Comparison of ENCODE assay signal across 11 mouse cellular contexts in genomic region chr7:24887096-24887495, GRCm38 (mm10). TPM values are rescaled to one million over a fixed set of nuclear protein-coding genes. Genes with fewer than 3 reads are reported as not detected.
DNase-seq lines count a peak whose midpoint lies in the region; ATAC-seq lines count a peak whose summit lies in the region.
"Had no signal": no experiment of that assay in that cellular context is flagged by ENCODE, and none has a peak within 500 bp of the region (broad histone marks: within the 10 kb centered on the region; RNA-seq: fewer than 3 reads in every experiment).

No protein-coding gene starts in this region.

- H3K4me3 ChIP-seq in kidney, embryonic 15.5 days (replicated peaks) = peak overlapping the region; percentile 100
- H3K4me3 ChIP-seq in embryonic facial prominence, embryonic 10.5 days = peak overlapping the region; percentile 99
- H3K4me3 ChIP-seq in hindbrain, embryonic 12.5 days = no peak overlapping the region
- no peak overlapping the region for H3K4me3 ChIP-seq in midbrain, embryonic 12.5 days

- H3K4me1 ChIP-seq in kidney, embryonic 15.5 days = peaks cover 54% of the 10 kb centered on the region
- H3K4me1 ChIP-seq in embryonic facial prominence, embryonic 10.5 days = peaks cover 28% of the 10 kb centered on the region
- H3K4me1 ChIP-seq in hindbrain, embryonic 12.5 days = peaks cover 28% of the 10 kb centered on the region
- peaks cover 30% of the 10 kb centered on the region for H3K4me1 ChIP-seq in midbrain, embryonic 12.5 days

- peaks cover 59% of the 10 kb centered on the region for H3K36me3 ChIP-seq in kidney, embryonic 15.5 days
- peaks cover 64% of the 10 kb centered on the region for H3K36me3 ChIP-seq in embryonic facial prominence, embryonic 10.5 days (replicated peaks)
- H3K36me3 ChIP-seq in hindbrain, embryonic 12.5 days = peaks cover 46% of the 10 kb centered on the region
- peaks cover 57% of the 10 kb centered on the region for H3K36me3 ChIP-seq in midbrain, embryonic 12.5 days

- WGBS in kidney, embryonic 15.5 days = 65% methylated on average over 4 of the region's 4 CpGs
- 79% methylated on average over 4 of the region's 4 CpGs for WGBS in embryonic facial prominence, embryonic 10.5 days
- WGBS in hindbrain, embryonic 12.5 days = 75% methylated on average over 4 of the region's 4 CpGs
- WGBS in midbrain, embryonic 12.5 days = 79% methylated on average over 4 of the region's 4 CpGs

- H3K9ac ChIP-seq in kidney, embryonic 15.5 days = peak overlapping the region; percentile 100
- peak overlapping the region; percentile 19; the same call in 1 of the 2 replicates for H3K9ac ChIP-seq in hindbrain, embryonic 12.5 days
- H3K9ac ChIP-seq in midbrain, embryonic 12.5 days (replicated peaks) = peak overlapping the region; percentile 99

- peak overlapping the region; percentile 94 for H3K27ac ChIP-seq in kidney, embryonic 15.5 days
- H3K27ac ChIP-seq in embryonic facial prominence, embryonic 10.5 days (replicated peaks) = no peak overlapping the region
- H3K27ac ChIP-seq in hindbrain, embryonic 12.5 days = no peak overlapping the region
- H3K27ac ChIP-seq in midbrain, embryonic 12.5 days (replicated peaks) = no peak overlapping the region

- H3K9me3 ChIP-seq in kidney, embryonic 15.5 days (replicated peaks) = no peaks in the 10 kb centered on the region
- H3K9me3 ChIP-seq in embryonic facial prominence, embryonic 10.5 days = no peaks in the 10 kb centered on the region
- no peaks in the 10 kb centered on the region for H3K9me3 ChIP-seq in hindbrain, embryonic 12.5 days (replicated peaks)
- no peaks in the 10 kb centered on the region for H3K9me3 ChIP-seq in midbrain, embryonic 12.5 days

- ATAC-seq in kidney, embryonic 15.5 days (replicated peaks; ENCODE audit: low FRiP score) = no peak
- no peak for ATAC-seq in hindbrain, embryonic 12.5 days (ENCODE audit: low FRiP score)
- no peak for ATAC-seq in midbrain, embryonic 12.5 days (ENCODE audit: low FRiP score, low read depth)

- H3K27me3 ChIP-seq in kidney, embryonic 15.5 days = no peaks in the 10 kb centered on the region
- no peaks in the 10 kb centered on the region for H3K27me3 ChIP-seq in embryonic facial prominence, embryonic 10.5 days (replicated peaks; ENCODE audit: low read depth, poor library complexity, severe bottlenecking)
- H3K27me3 ChIP-seq in hindbrain, embryonic 12.5 days = no peaks in the 10 kb centered on the region
- H3K27me3 ChIP-seq in midbrain, embryonic 12.5 days = no peaks in the 10 kb centered on the region

- peak overlapping the region; percentile 70 for H3K4me2 ChIP-seq in kidney, embryonic 15.5 days
- H3K4me2 ChIP-seq in hindbrain, embryonic 12.5 days (replicated peaks) = no peak overlapping the region
- peak overlapping the region; percentile 3; the same call in 1 of the 2 replicates for H3K4me2 ChIP-seq in midbrain, embryonic 12.5 days (replicated peaks)

- DNase-seq in kidney, adult 18-20 months = no peak
- no peak for DNase-seq in embryonic facial prominence, embryonic 10.5 days (ENCODE audit: low spot score)
- DNase-seq in right cerebral cortex, postnatal 25 days = no peak
- no peak for DNase-seq in T-cell, adult 2 months (ENCODE audit: low spot score)
- no peak for DNase-seq in thymus, postnatal 36 days
- DNase-seq: cerebellum, postnatal 14 days; lung, postnatal 14 days; right cerebral cortex, postnatal 4 days had no signal

RNA-seq across cellular contexts. Expression of gene Rps19, which starts 2.9 kb away (rescaled TPM):
- polyA plus RNA-seq in kidney, embryonic 15.5 days (2015; fragmentation: Nextera tagmentation; extraction: Ambion mirVana) = 2,383 and 2,806 TPM in 2 replicates
- 2,181 and 2,235 TPM in 2 replicates for polyA plus RNA-seq in embryonic facial prominence, embryonic 10.5 days (2016; fragmentation: Nextera tagmentation; extraction: Ambion mirVana)
- 1,212 and 1,459 TPM in 2 replicates for polyA plus RNA-seq in hindbrain, embryonic 12.5 days (2016; fragmentation: Nextera tagmentation; extraction: Ambion mirVana)
- 1,467 and 1,476 TPM in 2 replicates for polyA plus RNA-seq in midbrain, embryonic 12.5 days (2016; fragmentation: Nextera tagmentation; extraction: Ambion mirVana)

RNA-seq across cellular contexts. Expression of gene Cd79a, which starts 10.1 kb away (rescaled TPM):
- polyA plus RNA-seq in kidney, embryonic 15.5 days (2015; fragmentation: Nextera tagmentation; extraction: Ambion mirVana) = 1.8 TPM in 2 replicates
- 0.26 and 0.40 TPM in 2 replicates for polyA plus RNA-seq in embryonic facial prominence, embryonic 10.5 days (2016; fragmentation: Nextera tagmentation; extraction: Ambion mirVana)
- 0.23 and 0.36 TPM in 2 replicates for polyA plus RNA-seq in hindbrain, embryonic 12.5 days (2016; fragmentation: Nextera tagmentation; extraction: Ambion mirVana)
- 0.31 and 0.36 TPM in 2 replicates for polyA plus RNA-seq in midbrain, embryonic 12.5 days (2016; fragmentation: Nextera tagmentation; extraction: Ambion mirVana)

RNA-seq across cellular contexts. Expression of gene Arhgef1, which starts 15.6 kb away (rescaled TPM):
- polyA plus RNA-seq in kidney, embryonic 15.5 days (2015; fragmentation: Nextera tagmentation; extraction: Ambion mirVana) = 92.5 and 101 TPM in 2 replicates
- 79.9 and 87.0 TPM in 2 replicates for polyA plus RNA-seq in embryonic facial prominence, embryonic 10.5 days (2016; fragmentation: Nextera tagmentation; extraction: Ambion mirVana)
- polyA plus RNA-seq in hindbrain, embryonic 12.5 days (2016; fragmentation: Nextera tagmentation; extraction: Ambion mirVana) = 91.2 and 91.8 TPM in 2 replicates
- polyA plus RNA-seq in midbrain, embryonic 12.5 days (2016; fragmentation: Nextera tagmentation; extraction: Ambion mirVana) = 78.6 and 79.4 TPM in 2 replicates

RNA-seq across cellular contexts. Expression of gene Dmrtc2, which starts 17.2 kb away (rescaled TPM):
- polyA plus RNA-seq in kidney, embryonic 15.5 days (2015; fragmentation: Nextera tagmentation; extraction: Ambion mirVana) = not detected in 2 replicates
- polyA plus RNA-seq in embryonic facial prominence, embryonic 10.5 days (2016; fragmentation: Nextera tagmentation; extraction: Ambion mirVana) = not detected in 2 replicates
- polyA plus RNA-seq in hindbrain, embryonic 12.5 days (2016; fragmentation: Nextera tagmentation; extraction: Ambion mirVana) = 0.27 TPM in 1 of 2 replicates, not detected in the other
- not detected in 2 replicates for polyA plus RNA-seq in midbrain, embryonic 12.5 days (2016; fragmentation: Nextera tagmentation; extraction: Ambion mirVana)

RNA-seq across cellular contexts. Expression of gene Lypd4, which starts 17.4 kb away (rescaled TPM):
- not detected in 2 replicates for polyA plus RNA-seq in kidney, embryonic 15.5 days (2015; fragmentation: Nextera tagmentation; extraction: Ambion mirVana)
- polyA plus RNA-seq in embryonic facial prominence, embryonic 10.5 days (2016; fragmentation: Nextera tagmentation; extraction: Ambion mirVana) = not detected in 2 replicates
- not detected in 2 replicates for polyA plus RNA-seq in hindbrain, embryonic 12.5 days (2016; fragmentation: Nextera tagmentation; extraction: Ambion mirVana)
- not detected in 2 replicates for polyA plus RNA-seq in midbrain, embryonic 12.5 days (2016; fragmentation: Nextera tagmentation; extraction: Ambion mirVana)

Comparison
In these comparisons a context has a peak if more than half of its experiments do, and no peak if none do; other contexts are left out.
1. H3K4me3 ChIP-seq: peak in kidney, embryonic 15.5 days (single experiment) and embryonic facial prominence, embryonic 10.5 days (single experiment); none in hindbrain, embryonic 12.5 days (single experiment) and midbrain, embryonic 12.5 days (single experiment).
2. H3K9ac ChIP-seq: peak in every context shown above with its lines; median percentile 100 in kidney, embryonic 15.5 days; 99 in midbrain, embryonic 12.5 days; 19 in hindbrain, embryonic 12.5 days.